Mouse (Mus musculus) midbrain, embryonic 11.5 days (tissue): ENCODE measurements around the gene Ccdc90b. TPM values are rescaled to one million over a fixed set of nuclear protein-coding genes. Genes with fewer than 3 reads are reported as not detected.

Experiments
- ATAC-seq: fragments of 200-750 bp; cut with Nextera tagmentation; 2 replicates; pipeline ENCODE4 v1.8.0; 2017; ENCODE audit warnings: moderate TSS enrichment, moderate library complexity; ENCODE audit not compliant: low FRiP score
- DNase-seq: peaks from one replicate; pipeline ENCODE4 v3.0.0; 2015; ENCODE audit warnings: low spot score; ENCODE audit errors: missing footprints
- H3K27ac ChIP-seq: fragments of 300-500 bp; sonication (generic); 2 replicates; pipeline ENCODE4 v1.5.1; 2014; ENCODE audit warnings: low read depth, low read length
- H3K27me3 ChIP-seq: fragments of 300-500 bp; sonication (generic); 2 replicates; pipeline ENCODE4 v1.6.1; 2014; ENCODE audit warnings: mild to moderate bottlenecking, low read length, moderate library complexity, mixed read lengths; ENCODE audit not compliant: control insufficient read depth, insufficient read depth
- H3K36me3 ChIP-seq: fragments of 300-500 bp; sonication (generic); 2 replicates; pipeline ENCODE4 v1.6.1; 2014; ENCODE audit warnings: mild to moderate bottlenecking, low read length, moderate library complexity, mixed read lengths; ENCODE audit not compliant: control insufficient read depth, insufficient read depth
- H3K4me1 ChIP-seq: fragments of 300-500 bp; sonication (generic); 2 replicates; pipeline ENCODE4 v1.6.1; 2014; ENCODE audit warnings: low read length; ENCODE audit not compliant: control insufficient read depth, insufficient read depth
- H3K4me2 ChIP-seq: fragments of 300-500 bp; sonication (generic); 2 replicates; pipeline ENCODE4 v1.6.1; 2014; ENCODE audit warnings: mild to moderate bottlenecking, moderate library complexity
- H3K4me3 ChIP-seq: fragments of 300-500 bp; sonication (generic); 2 replicates; pipeline ENCODE4 v1.5.1; 2014; ENCODE audit warnings: low read depth, low read length
- H3K9ac ChIP-seq: fragments of 300-500 bp; sonication (generic); 2 replicates; pipeline ENCODE4 v1.6.1; 2014; ENCODE audit warnings: low read length
- H3K9me3 ChIP-seq: fragments of 300-500 bp; sonication (generic); 2 replicates; pipeline ENCODE4 v1.6.1; 2016; ENCODE audit warnings: low read length; ENCODE audit not compliant: control insufficient read depth
- WGBS: fragments of 180-500 bp; shearing (Covaris S2); extraction: QIAGEN DNeasy Blood & Tissue Kit; methylation state at CpG from one replicate; pipeline ENCODE4 v1.1.7; 2014; 5-methylcytosine and 5-hydroxymethylcytosine counted together
- polyA plus RNA-seq: library from polyadenylated mRNA; unstranded; fragments of >200 nt; fragmentation: Nextera tagmentation; extraction: Ambion mirVana; gene quantifications from 2 replicates; pipeline ENCODE4 v1.2.1, GENCODE M21; 2014

Gene Ccdc90b
- 87.1 and 93.5 TPM in 2 replicates for polyA plus RNA-seq

DNA sequence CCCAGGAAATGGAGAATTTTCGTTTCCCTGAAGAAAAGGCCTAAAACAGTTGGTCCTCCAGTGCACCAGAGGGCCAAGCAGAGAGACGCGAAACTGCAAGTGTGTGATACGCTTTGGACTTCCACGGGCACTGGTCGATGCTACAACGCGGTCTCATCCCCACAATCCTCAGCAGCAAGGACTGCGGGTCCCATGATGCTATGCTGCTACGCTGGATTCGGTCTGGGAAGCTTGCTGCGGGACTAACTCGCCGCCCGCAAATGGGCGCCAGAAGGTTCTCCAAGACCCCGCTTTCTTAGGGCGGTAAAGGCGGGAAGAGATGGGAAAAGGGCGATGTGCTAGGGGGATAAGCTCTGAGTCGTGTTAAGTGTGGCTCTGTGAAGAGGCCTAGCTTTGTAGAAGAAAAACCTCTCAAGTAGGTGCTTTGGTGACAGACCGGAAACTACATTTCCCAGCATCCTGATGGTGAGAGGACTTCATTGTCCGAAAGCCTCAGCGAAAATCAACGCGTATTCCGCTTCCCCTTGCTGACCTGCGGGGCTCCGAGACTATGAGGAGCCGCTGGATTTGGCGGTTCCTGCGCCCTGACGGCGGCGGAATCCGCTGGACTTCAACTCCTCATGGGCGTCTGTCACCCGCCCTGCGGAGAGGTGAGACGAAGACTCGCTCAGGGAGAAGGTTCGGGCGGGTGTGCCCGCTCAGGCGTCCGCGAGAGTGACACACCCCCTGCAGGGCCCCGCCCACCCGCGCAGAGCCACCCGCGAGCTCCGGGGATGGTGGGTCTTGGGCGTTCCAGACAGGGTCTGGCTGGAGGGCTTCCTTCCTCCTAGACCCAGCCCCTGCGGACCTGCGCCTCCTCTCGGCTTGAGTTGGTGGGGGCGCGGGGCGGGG is at the start of gene Ccdc90b:
Ccdc90b (plus strand) TSS at position 164 of the 891 bp plus-strand sequence.
- H3K4me3 ChIP-seq, result peak within 1 kb of the TSS; percentile 76
- H3K9me3 ChIP-seq, result no peaks in the 10 kb centered on the region
- H3K4me1 ChIP-seq, result peaks cover 4% of the 10 kb centered on the region; the same call in 1 of the 2 replicates
- ATAC-seq, result peak; percentile 98
- H3K36me3 ChIP-seq, result peaks cover 3% of the 10 kb centered on the region
- peak within 1 kb of the TSS; percentile 85 for H3K27ac ChIP-seq
- peak within 1 kb of the TSS; percentile 82 for H3K9ac ChIP-seq
- H3K4me2 ChIP-seq, result peak within 1 kb of the TSS; percentile 61
- DNase-seq, result peak; percentile 98
- under 1% methylated on average over 59 of the region's 60 CpGs for WGBS
- H3K27me3 ChIP-seq, result no peaks in the 10 kb centered on the region

DNA sequence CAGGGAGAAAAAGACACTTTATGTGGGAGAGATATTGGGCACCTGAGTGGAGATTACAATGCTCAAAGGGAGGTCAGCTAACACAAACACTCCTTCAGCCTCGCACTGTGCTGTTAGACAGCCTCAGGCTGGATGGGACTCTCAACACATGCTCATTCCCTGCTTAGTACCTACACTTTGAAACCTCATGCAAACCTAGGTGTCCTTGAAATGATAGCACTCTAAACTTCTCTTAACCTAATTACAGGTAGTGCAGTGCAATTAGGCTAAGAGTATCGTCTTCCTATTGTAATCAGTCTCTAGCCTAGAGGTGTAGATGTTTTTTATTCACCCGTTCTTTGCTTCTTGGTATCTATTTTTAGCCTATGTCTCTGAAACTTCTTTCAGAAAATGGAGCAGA is 40.6 kb upstream of the Ccdc90b start:
- Histone ChIP-seq H3K4me3 (no peak overlapping the region), H3K9me3 (no peaks in the 10 kb centered on the region), H3K4me1 (no peaks in the 10 kb centered on the region), H3K36me3 (no peaks in the 10 kb centered on the region), H3K27me3 (no peaks in the 10 kb centered on the region), H3K4me2 (no peak overlapping the region), H3K9ac (no peak overlapping the region), H3K27ac (no peak overlapping the region)
- WGBS, result 84% methylated on average over 3 of the region's 3 CpGs
- no peak for DNase-seq
- ATAC-seq, result no peak

DNA sequence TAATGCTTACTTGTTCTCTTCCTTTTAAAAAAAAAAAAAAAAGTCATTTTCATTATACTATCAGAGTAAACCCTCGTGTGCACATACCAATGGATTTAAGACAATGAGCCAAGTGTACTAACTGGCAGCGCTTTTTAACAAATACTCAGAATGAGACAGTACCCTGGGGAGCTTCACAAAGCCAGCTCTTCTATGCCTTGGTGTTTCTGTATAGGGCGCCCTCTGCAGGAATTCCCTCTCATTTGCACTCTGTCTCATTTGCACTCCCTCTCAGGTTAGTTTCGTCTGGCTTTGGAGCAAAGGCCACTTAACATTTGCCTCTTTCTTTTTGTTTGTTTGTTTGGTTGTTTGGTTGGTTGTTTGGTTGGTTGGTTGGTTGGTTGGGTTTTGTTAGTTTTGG is 40.1 kb upstream of the Ccdc90b start:
- Histone ChIP-seq H3K9ac (no peak overlapping the region), H3K4me1 (no peaks in the 10 kb centered on the region), H3K27me3 (no peaks in the 10 kb centered on the region), H3K27ac (no peak overlapping the region), H3K36me3 (no peaks in the 10 kb centered on the region), H3K4me3 (no peak overlapping the region), H3K9me3 (no peaks in the 10 kb centered on the region), H3K4me2 (no peak overlapping the region)
- DNase-seq (peak; percentile 86), ATAC-seq (no peak)
- 41% methylated on average over 4 of the region's 4 CpGs for WGBS

DNA sequence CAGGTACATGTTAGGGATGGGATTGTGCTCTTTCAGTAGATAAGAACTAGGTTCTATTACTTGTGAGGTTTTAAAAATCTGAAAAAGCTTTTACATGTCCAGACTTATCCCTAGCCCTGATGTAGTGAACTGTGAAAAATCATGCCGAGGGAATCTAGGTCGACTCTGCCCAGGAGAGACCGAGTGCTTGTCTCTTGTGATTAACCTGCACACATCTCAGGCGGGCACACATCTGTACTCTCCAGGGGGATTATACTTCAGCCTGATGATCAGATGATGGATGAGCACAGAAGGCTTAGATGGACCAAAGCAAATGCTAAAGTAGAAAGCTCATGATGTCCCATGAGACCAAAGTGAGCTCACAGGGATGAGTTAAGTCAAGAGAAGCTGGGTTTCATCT is 31.7 kb upstream of the Ccdc90b start:
- Histone ChIP-seq H3K4me2 (no peak overlapping the region), H3K9ac (no peak overlapping the region), H3K4me3 (no peak overlapping the region), H3K36me3 (no peaks in the 10 kb centered on the region), H3K27me3 (no peaks in the 10 kb centered on the region), H3K9me3 (no peaks in the 10 kb centered on the region), H3K27ac (no peak overlapping the region), H3K4me1 (no peaks in the 10 kb centered on the region)
- no peak for ATAC-seq
- DNase-seq, result no peak
- 89% methylated on average over 4 of the region's 4 CpGs for WGBS

DNA sequence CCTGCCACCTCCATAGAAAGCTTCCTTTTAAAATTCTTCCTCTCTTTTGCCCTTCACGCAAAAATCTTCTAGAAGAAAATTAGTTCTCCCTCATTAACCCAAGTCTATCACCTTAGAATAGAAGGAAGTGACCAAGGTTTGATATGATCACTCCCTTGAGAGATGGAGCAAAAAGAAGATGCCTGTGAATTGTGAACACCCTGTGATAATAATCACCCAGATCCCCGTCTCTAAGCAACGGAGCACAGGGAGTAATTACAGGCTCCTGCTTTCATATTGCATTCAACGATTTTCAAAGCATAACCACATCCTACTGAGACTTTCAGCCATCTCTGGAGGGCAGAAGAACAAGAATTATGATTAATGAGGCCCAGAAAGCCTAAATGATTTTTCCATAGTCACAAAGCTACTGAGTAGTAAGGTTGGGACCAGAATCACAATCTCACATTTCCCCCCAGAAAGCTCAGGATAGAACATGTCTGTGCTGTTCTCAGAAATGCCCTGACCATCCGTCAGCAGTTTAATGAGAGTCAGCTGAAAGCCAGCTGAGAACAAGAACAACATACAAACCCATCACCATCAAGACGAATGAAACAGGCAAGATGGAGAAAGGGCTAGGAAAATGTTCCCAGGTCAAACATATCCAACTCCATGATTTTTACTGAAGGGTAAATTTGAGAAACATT is 28.5 kb upstream of the Ccdc90b start:
- Histone ChIP-seq H3K4me3 (no peak overlapping the region), H3K4me2 (no peak overlapping the region), H3K36me3 (no peaks in the 10 kb centered on the region), H3K27ac (peak overlapping the region; percentile 35; the same call in 1 of the 2 replicates), H3K4me1 (no peaks in the 10 kb centered on the region), H3K9me3 (no peaks in the 10 kb centered on the region), H3K27me3 (no peaks in the 10 kb centered on the region), H3K9ac (no peak overlapping the region)
- ATAC-seq, result peak; percentile 72; the same call in 1 of the 2 replicates
- WGBS, result 68% methylated on average over 6 of the region's 6 CpGs
- no peak for DNase-seq

DNA sequence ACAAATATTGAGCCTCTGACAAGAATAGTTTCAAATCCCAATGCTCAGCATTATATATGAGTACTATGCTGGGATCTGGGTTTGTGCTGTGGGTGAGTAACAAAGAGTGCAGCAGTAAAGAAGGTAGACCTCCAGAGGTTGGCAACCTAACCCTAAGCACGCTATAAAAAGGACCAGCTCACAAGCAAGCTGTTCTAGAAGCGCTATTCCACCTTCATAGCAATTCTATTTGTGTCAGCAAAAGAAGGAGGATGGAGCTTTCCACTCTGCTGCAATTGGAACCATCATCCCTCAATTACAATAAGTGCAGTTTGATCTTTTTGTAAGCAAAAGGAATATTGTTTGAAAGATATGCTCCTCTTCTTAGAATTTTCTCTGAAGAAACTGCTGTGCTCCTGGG is 14.2 kb upstream of the Ccdc90b start:
- DNase-seq (no peak), ATAC-seq (no peak)
- Histone ChIP-seq H3K27ac (no peak overlapping the region), H3K4me1 (no peaks in the 10 kb centered on the region), H3K4me3 (no peak overlapping the region), H3K4me2 (no peak overlapping the region), H3K36me3 (no peaks in the 10 kb centered on the region), H3K9me3 (no peaks in the 10 kb centered on the region), H3K27me3 (no peaks in the 10 kb centered on the region), H3K9ac (no peak overlapping the region)
- 67% methylated on average over 2 of the region's 2 CpGs for WGBS

DNA sequence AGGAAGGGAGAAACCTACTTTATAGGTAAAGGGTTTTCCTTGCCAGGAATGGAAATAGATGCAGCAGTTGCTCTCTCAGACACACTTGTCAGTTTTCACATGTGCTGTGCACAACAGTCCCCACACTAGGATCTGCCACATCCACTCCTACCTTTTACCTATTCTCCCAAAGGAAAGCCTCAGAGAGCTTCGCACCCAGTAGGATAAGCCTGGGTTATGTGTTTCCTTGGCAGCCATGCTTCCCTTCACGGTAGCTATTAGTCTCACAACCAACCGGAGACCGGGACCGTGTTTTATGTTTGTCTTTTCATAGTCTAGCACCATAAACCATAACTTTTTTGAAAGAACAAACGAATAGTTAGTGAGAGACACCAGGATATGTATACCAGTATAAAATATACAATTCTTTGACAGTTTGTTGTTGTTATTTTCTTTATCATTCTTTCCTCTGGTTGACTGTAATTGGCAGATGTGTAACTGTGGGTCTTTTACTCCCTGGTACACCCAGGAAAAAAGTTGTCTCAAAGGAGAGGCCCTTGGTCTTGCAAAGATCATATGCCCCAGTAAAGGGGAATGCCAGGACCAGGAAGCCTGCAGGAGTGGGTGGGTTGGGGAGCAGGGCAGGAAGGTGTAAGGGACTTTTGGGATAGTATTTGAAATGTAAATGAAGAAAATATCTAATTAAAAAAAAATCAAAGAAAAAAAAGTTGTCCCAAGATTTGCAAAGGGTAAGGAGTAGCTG is 10.5 kb upstream of the Ccdc90b start:
- Histone ChIP-seq H3K4me3 (no peak overlapping the region), H3K27ac (no peak overlapping the region), H3K9ac (no peak overlapping the region), H3K4me2 (no peak overlapping the region), H3K4me1 (no peaks in the 10 kb centered on the region), H3K9me3 (no peaks in the 10 kb centered on the region), H3K36me3 (no peaks in the 10 kb centered on the region), H3K27me3 (no peaks in the 10 kb centered on the region)
- no peak for DNase-seq
- 92% methylated on average over 6 of the region's 6 CpGs for WGBS
- ATAC-seq, result peak; percentile 62; the same call in 1 of the 2 replicates

DNA sequence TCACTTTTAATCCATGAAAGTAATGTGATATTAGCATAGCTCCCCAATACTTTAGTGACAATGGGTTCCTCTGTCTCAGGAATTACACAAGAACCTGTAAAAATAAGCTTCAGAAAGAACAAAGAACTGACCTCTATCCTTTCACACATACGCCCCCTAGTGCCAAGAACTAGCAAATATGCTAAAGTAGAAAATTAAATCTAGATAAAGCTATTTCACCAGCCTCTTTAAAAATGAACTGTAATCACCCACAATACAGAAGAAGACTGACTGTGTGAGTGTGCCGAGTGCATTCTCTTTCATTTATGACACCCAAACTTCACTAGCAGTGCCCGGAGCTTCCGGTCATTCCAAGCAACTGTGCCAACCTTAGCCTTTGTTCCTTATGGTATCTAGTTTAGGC is 10.0 kb upstream of the Ccdc90b start:
- Histone ChIP-seq H3K27ac (no peak overlapping the region), H3K4me2 (no peak overlapping the region), H3K4me1 (no peaks in the 10 kb centered on the region), H3K27me3 (no peaks in the 10 kb centered on the region), H3K36me3 (no peaks in the 10 kb centered on the region), H3K9me3 (no peaks in the 10 kb centered on the region), H3K4me3 (no peak overlapping the region), H3K9ac (no peak overlapping the region)
- peak; percentile 87 for DNase-seq
- ATAC-seq, result peak; percentile 66; the same call in 1 of the 2 replicates
- 58% methylated on average over 4 of the region's 4 CpGs for WGBS
